Mouse (Mus musculus) heart, embryonic 16.5 days (tissue): ENCODE data around the gene Clasp1. TPM values are rescaled to one million over a fixed set of nuclear protein-coding genes. Genes with fewer than 3 reads are reported as not detected.

Source experiments
- ATAC-seq: fragments of 200-750 bp; cut with Nextera tagmentation; replicated peaks from 2 replicates; pipeline ENCODE4 v1.8.0; 2017; ENCODE audit warnings: moderate number of reproducible peaks; ENCODE audit not compliant: insufficient read depth, low FRiP score; ENCODE audit errors: extremely low read depth
- H3K27ac ChIP-seq: fragments of 300-500 bp; sonication (generic); 2 replicates; pipeline ENCODE4 v1.5.1; 2014; ENCODE audit warnings: mild to moderate bottlenecking, low read length, control low read depth, moderate library complexity
- H3K27me3 ChIP-seq: fragments of 300-500 bp; sonication (generic); 2 replicates; pipeline ENCODE4 v1.6.1; 2014; ENCODE audit warnings: low read length, mixed read lengths; ENCODE audit not compliant: control insufficient read depth, insufficient read depth
- H3K36me3 ChIP-seq: fragments of 300-500 bp; sonication (generic); 2 replicates; pipeline ENCODE4 v1.6.1; 2014; ENCODE audit not compliant: control insufficient read depth, insufficient read depth
- H3K4me1 ChIP-seq: fragments of 300-500 bp; sonication (generic); 2 replicates; pipeline ENCODE4 v1.6.1; 2014; ENCODE audit warnings: low read length, mixed read lengths; ENCODE audit not compliant: control insufficient read depth, insufficient read depth
- H3K4me2 ChIP-seq: fragments of 300-500 bp; sonication (generic); 2 replicates; pipeline ENCODE4 v1.6.1; 2014; ENCODE audit warnings: low read depth, mild to moderate bottlenecking, control low read depth, low read length
- H3K4me3 ChIP-seq: fragments of 300-500 bp; sonication (generic); 2 replicates; pipeline ENCODE4 v1.5.1; 2014; ENCODE audit warnings: mild to moderate bottlenecking, control low read depth, low read length
- H3K9ac ChIP-seq: fragments of 300-500 bp; sonication (generic); 2 replicates; pipeline ENCODE4 v1.6.1; 2014; ENCODE audit warnings: low read length, control low read depth
- H3K9me3 ChIP-seq: fragments of 300-500 bp; sonication (generic); replicated peaks from 2 replicates; pipeline ENCODE4 v1.6.1; 2016; ENCODE audit warnings: low read length; ENCODE audit not compliant: control insufficient read depth
- WGBS: fragments of 180-500 bp; shearing (Covaris S2); extraction: QIAGEN DNeasy Blood & Tissue Kit; methylation state at CpG from one replicate; pipeline ENCODE4 v1.1.7; 2014; 5-methylcytosine and 5-hydroxymethylcytosine counted together
- polyA plus RNA-seq: library from polyadenylated mRNA; unstranded; fragments of >200 nt; fragmentation: Nextera tagmentation; extraction: Ambion mirVana; gene quantifications from 2 replicates; pipeline ENCODE4 v1.2.1, GENCODE M21; 2015

The Clasp1 gene
- polyA plus RNA-seq, 1 experiment from 2014 or later: 86.8 TPM

- Histone ChIP-seq H3K36me3 (peaks cover 4% of the 10 kb centered on the region), H3K27me3 (no peaks in the 10 kb centered on the region), H3K27ac (peak overlapping the region; percentile 25), H3K4me2 (no peak overlapping the region), H3K9ac (peak overlapping the region; percentile 41), H3K4me3 (no peak overlapping the region), H3K9me3 (no peaks in the 10 kb centered on the region), H3K4me1 (peaks cover 30% of the 10 kb centered on the region)
- 64% methylated on average over 3 of the region's 3 CpGs for WGBS
- ATAC-seq: no peak
Measured at GRCm38 (mm10) chr1:118492811-118493210, 104.0 kb downstream of the Clasp1 start.

DNA sequence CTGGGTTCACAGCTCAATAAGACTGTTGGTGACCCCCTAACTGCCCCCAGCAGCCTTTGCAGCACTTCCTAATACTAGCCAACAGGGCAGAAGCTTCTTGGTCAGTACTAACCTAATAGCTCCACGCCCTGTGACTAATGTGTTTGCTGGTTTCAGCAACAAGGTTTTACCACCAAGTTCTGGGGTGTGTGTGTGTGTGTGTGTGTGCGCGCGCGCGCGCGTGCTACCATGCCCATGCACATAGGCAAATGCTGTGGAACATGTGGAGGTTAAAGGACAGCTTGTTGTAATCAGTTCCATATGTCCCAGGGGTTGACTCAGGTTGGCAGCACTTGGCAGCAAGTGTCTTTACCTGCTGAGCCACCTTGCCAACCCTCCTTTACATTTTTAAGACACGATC lies 105.7 kb downstream of the Clasp1 start:
- Histone ChIP-seq H3K9me3 (no peaks in the 10 kb centered on the region), H3K4me1 (peaks cover 20% of the 10 kb centered on the region), H3K27ac (no peak overlapping the region; the same call in 1 of the 2 replicates), H3K4me2 (no peak overlapping the region), H3K36me3 (peaks cover 11% of the 10 kb centered on the region), H3K4me3 (no peak overlapping the region), H3K9ac (no peak overlapping the region), H3K27me3 (no peaks in the 10 kb centered on the region)
- 94% methylated on average over 9 of the region's 9 CpGs for WGBS
- ATAC-seq: no peak

GRCm38 (mm10) chr1:118498311-118498710 lies 109.5 kb downstream of the Clasp1 start:
- Histone ChIP-seq H3K9me3 (no peaks in the 10 kb centered on the region), H3K27ac (no peak overlapping the region), H3K4me1 (peaks cover 10% of the 10 kb centered on the region), H3K4me2 (no peak overlapping the region), H3K36me3 (peaks cover 48% of the 10 kb centered on the region), H3K4me3 (no peak overlapping the region), H3K27me3 (no peaks in the 10 kb centered on the region), H3K9ac (no peak overlapping the region)
- no peak; the same call in 1 of the 2 replicates for ATAC-seq
- 58% methylated on average over 5 of the region's 5 CpGs for WGBS

GRCm38 (mm10) chr1:118500606-118501005 lies 111.7 kb downstream of the Clasp1 start:
- H3K4me3 ChIP-seq: no peak overlapping the region
- H3K4me1 ChIP-seq: no peaks in the 10 kb centered on the region
- peaks cover 65% of the 10 kb centered on the region for H3K36me3 ChIP-seq
- ATAC-seq: no peak
- H3K27ac ChIP-seq: no peak overlapping the region
- H3K9ac ChIP-seq: no peak overlapping the region
- 89% methylated on average over 11 of the region's 11 CpGs for WGBS
- H3K9me3 ChIP-seq: no peaks in the 10 kb centered on the region
- H3K4me2 ChIP-seq: no peak overlapping the region
- H3K27me3 ChIP-seq: no peaks in the 10 kb centered on the region

- peaks cover 74% of the 10 kb centered on the region for H3K36me3 ChIP-seq
- 89% methylated on average over 2 of the region's 2 CpGs for WGBS
Measured at GRCm38 (mm10) chr1:118501691-118502090, 112.8 kb downstream of the Clasp1 start.

DNA sequence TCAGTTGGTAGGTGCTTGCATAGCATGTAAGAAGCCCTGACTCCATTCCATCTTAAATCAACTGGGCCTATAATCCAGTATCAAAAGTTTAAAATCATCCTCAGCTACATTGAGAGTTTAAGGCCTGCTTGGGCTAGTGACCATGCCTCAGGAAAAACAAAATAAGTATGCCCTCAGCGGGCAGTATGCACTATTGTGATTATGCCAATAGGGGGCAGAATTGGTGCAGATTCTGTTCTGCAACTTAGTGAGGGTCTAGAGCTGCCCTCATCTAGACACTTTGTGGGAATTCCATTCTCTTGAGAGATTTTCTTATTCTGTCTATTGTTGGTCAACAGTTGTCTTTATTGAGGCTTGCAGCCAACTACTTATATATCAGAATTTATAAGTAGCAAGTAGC lies 116.9 kb downstream of the Clasp1 start:
- ATAC-seq: no peak
- WGBS: 80% methylated on average over 1 of the region's 1 CpGs
- Histone ChIP-seq H3K4me3 (no peak overlapping the region), H3K9me3 (no peaks in the 10 kb centered on the region), H3K4me1 (no peaks in the 10 kb centered on the region), H3K36me3 (peaks cover 80% of the 10 kb centered on the region), H3K27me3 (no peaks in the 10 kb centered on the region), H3K4me2 (no peak overlapping the region), H3K27ac (no peak overlapping the region), H3K9ac (no peak overlapping the region)

More at GRCm38 (mm10) chr1:118501691-118502090, 112.8 kb downstream of the Clasp1 start:
- Histone ChIP-seq H3K27me3 (no peaks in the 10 kb centered on the region), H3K9me3 (no peaks in the 10 kb centered on the region), H3K9ac (no peak overlapping the region), H3K4me2 (no peak overlapping the region), H3K4me1 (no peaks in the 10 kb centered on the region), H3K4me3 (no peak overlapping the region), H3K27ac (no peak overlapping the region)
- no peak for ATAC-seq

- Histone ChIP-seq H3K9me3 (no peaks in the 10 kb centered on the region), H3K9ac (no peak overlapping the region), H3K4me3 (no peak overlapping the region), H3K36me3 (peaks cover 76% of the 10 kb centered on the region), H3K4me1 (no peaks in the 10 kb centered on the region), H3K27ac (peak overlapping the region; percentile 75), H3K27me3 (no peaks in the 10 kb centered on the region), H3K4me2 (no peak overlapping the region)
- peak; percentile 89 for ATAC-seq
- WGBS: 56% methylated on average over 3 of the region's 3 CpGs
Measured at GRCm38 (mm10) chr1:118510996-118511395, 122.1 kb downstream of the Clasp1 start.

DNA sequence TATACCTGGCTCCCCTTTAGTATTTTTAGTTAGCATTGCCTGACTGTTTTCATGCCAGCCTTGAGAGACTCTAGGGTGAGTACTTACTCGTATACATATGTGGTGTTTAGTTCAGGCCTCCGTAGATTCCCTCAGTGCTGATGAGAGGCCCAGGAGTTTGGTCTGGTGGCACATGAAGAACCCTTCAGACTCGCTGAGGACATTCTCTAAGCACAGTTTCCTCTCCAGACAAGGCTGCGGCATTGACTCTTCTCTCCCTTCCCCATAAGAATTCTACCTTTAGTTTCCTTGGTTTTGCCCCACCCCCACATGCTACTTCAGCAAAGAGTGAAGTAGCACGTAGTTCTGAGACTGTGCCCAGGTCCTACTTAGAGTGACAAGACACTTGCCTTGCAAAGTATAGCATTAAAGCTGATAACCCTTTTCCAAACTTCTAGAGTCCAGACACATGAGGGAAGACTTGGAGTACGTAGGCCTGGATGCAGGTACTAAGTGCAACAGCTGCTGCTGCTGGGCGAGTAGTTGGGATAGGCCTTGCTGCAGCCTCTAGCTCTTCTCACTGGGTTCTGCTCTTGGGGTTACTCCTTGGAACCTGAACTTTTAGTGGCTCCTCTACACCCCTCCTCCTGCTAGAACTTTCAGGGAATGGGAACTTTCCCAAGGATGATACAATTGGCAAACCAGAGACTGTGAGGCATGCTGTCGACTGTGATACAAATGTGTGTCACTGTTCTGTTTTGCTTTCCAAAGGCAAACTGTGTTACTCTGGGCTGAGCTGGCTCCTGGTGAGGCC lies 123.1 kb downstream of the Clasp1 start:
- WGBS: 92% methylated on average over 8 of the region's 8 CpGs
- Histone ChIP-seq H3K9ac (no peak overlapping the region), H3K36me3 (peaks cover 73% of the 10 kb centered on the region), H3K27me3 (no peaks in the 10 kb centered on the region), H3K4me1 (no peaks in the 10 kb centered on the region), H3K4me2 (no peak overlapping the region), H3K4me3 (no peak overlapping the region), H3K27ac (peak overlapping the region; percentile 75), H3K9me3 (no peaks in the 10 kb centered on the region)
- no peak for ATAC-seq

- no peak for ATAC-seq
- no peaks in the 10 kb centered on the region for H3K27me3 ChIP-seq
- H3K9me3 ChIP-seq: no peaks in the 10 kb centered on the region
- H3K36me3 ChIP-seq: peaks cover 63% of the 10 kb centered on the region
- no peaks in the 10 kb centered on the region for H3K4me1 ChIP-seq
- H3K4me2 ChIP-seq: no peak overlapping the region
- H3K27ac ChIP-seq: no peak overlapping the region
- no peak overlapping the region for H3K9ac ChIP-seq
- WGBS: 59% methylated on average over 7 of the region's 7 CpGs
- no peak overlapping the region for H3K4me3 ChIP-seq
Measured at GRCm38 (mm10) chr1:118516256-118516655, 127.4 kb downstream of the Clasp1 start.
